Mouse (Mus musculus) hindlimb bud, embryonic 11.5 days (tissue): ENCODE measurements around the gene Smc1a.
"Not testable (repeated sequence)": the region's sequence is repeated elsewhere in the genome, so short reads cannot be mapped to it uniquely, and the experiment has no call there.

Experiments used
- DNase-seq: peaks from one replicate; pipeline ENCODE4 v3.0.0-alpha.2; 2012; ENCODE audit warnings: low read depth, low spot score; ENCODE audit errors: extremely low spot score

Smc1a gene

GRCm38 (mm10) chrX:152016151-152017145, at the start of gene Smc1a, which contains the start of gene Ribc1:
Gene Smc1a, plus strand, starts transcription at chrX:152016428.
Gene Ribc1, minus strand, starts transcription at chrX:152016295.
- peak; percentile 72 for DNase-seq

DNA sequence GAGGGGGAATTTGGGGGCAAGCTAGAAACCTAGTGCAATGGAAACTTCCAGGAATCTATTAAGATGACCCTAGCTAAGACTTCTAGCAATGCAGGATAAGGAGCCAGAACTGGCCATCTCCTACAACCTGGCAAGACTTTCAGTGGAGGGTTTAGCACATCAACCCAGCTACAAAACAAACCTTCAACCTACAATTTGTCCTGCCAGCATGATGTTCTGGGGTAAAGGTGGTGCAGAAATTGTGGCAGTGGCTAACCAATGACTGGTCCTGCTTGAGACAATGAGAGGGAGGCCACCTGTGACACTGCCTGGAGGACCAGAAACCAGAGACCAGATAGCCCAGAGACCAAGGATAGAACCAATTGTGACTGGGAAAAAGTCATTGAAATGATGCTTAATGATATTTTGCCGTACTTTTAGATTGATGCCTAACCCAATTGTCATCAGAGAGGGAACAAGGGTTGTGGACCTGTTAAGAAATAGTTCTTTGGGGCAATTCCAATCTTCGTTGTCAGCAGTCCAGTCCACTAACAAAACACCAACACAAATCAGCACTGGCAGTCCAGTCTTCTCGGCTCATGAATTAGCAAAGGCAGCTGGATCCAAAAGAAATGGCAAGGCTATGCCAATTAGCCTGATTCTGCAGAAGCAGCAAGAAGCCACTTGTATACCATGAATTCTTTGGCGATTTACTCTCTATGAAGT, 17.1 kb upstream of the Smc1a start:
- DNase-seq = no peak

- no peak for DNase-seq
These were observed 15.0 kb upstream of the Smc1a start for GRCm38 (mm10) chrX:152001182-152001684.

DNA sequence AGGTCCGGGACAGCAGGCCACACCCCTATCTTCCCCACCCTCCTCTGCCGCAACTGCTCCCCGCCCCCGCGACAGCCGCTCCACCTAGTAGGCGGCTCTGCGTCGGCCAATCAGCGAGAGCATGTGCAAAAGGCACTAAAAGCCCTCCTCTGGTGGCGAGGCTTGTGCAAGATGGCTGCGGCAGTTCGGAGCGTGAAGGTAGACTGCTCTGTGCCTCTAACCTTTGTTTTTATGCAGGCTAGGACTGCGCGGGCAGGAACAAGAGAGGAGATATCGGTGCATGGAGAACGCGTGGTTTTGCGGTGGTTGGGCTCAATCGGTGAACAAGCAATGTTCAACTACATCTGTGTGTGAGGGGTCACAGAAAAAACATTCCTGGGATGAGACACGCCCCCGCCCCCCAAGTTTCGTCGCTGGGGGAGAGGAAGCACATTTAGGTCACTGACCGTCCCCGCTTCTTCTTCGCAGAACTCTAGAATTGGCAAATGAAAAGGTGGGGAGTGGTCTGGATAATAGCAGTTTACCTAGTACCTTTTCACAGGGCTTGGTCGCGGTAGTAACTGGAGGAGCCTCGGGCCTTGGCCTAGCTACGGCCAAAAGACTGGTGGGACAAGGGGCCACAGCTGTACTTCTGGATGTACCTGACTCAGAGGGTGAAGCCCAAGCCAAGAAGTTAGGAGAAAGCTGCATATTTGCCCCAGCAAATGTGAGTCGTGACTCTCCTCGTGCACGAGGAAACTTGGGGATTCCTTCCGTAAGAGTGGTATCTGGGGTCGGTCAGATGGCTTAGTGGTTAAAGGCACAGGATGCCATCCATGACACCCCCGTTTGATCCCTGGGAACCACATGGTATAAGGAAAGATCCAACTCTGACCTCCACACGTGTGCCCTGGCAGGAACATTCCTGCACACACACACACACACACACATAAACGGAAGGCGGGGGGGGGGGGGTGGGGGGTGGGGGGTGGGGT, 14.2 kb upstream of the Smc1a start, which contains the start of gene Hsd17b10:
Gene Hsd17b10, plus strand, starts transcription at position 109 of the 974 bp plus-strand sequence.
- DNase-seq = no peak

GRCm38 (mm10) chrX:152002865-152003264, 13.4 kb upstream of the Smc1a start:
- DNase-seq = no peak

GRCm38 (mm10) chrX:152007863-152008262, 8.4 kb upstream of the Smc1a start:
- no peak for DNase-seq

DNA sequence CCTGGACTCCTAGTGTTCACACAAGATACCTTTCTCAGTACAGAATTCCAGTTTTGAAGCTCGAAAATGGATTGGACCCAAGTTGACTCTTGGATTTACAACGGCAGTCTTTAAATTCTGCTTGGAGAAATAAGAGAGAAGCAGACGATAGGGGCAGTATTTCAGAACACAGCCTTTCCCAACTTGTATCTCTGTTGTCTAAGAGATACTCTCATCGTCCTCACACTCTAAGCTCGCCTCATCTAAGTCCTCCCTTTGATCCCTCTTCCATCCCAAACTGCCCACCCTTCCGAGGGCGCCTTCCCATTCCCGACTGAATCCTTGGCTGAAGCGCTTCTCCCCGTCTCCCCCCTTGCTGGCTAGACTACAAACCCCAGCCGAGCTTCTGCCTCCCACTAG, 477 bp upstream of the Smc1a start:
- no peak for DNase-seq

- no peak for DNase-seq
These were observed 958 bp downstream of the Smc1a start for GRCm38 (mm10) chrX:152017186-152017585.

DNA sequence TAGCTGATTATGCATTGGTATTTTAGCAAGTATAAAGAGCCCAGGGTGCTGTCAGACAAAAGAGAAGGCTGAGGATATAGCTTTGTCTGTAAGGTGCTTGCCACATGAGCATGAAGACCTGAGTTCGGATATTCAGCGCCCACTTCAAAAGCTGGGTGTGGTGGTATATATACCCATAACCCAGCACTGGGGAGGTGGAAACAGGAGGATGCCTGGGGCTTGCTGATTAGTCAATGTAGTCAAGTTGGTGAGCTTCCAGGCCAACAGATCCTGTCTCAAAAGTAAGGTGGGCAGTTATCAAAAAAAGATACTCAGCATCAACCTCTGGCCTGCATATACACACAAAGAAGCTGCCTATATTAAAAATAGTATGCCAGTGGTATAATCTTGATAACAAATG, 3.1 kb downstream of the Smc1a start:
- DNase-seq = no peak

DNA sequence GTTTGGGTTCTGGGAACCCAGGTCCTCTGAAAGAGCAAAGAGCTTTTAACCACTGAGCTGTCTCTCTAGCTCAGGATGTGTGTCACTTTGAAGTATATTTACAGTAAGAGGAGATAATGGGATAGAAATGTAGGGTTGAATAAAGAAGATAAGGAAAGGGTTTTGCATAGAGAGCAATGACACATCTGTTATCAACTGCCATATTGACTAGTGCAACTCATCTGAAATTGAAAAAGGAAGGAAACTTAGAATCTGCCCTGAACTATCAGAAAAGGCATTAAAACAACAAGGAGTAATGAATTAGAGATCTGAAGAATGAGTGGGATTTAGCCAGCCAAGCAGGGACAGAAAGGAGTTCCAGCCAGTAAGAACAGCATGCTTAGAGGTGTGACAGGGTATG, 23.6 kb downstream of the Smc1a start:
- DNase-seq = no peak

DNA sequence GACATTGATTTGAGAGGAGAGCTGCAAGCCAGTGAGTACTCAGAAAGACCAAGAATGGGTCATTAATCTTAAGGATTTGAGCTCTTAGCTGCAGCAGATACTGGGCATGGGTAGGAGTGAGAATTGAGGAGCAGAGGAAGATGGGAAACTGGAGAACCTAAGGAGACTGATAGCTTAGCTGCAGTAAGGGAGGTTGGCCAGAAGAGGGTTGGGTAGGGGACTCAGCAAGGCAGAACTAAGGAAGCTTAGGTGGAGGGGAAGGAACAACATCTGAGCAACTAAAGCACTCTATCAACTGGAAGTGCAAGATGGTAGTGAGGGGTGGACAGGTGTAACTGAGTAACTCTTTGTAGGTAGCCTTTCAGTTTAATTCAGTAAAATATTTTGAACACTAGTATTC, 31.0 kb downstream of the Smc1a start:
- DNase-seq = no peak

GRCm38 (mm10) chrX:152052546-152052945, 36.3 kb downstream of the Smc1a start:
- DNase-seq = no peak

DNA sequence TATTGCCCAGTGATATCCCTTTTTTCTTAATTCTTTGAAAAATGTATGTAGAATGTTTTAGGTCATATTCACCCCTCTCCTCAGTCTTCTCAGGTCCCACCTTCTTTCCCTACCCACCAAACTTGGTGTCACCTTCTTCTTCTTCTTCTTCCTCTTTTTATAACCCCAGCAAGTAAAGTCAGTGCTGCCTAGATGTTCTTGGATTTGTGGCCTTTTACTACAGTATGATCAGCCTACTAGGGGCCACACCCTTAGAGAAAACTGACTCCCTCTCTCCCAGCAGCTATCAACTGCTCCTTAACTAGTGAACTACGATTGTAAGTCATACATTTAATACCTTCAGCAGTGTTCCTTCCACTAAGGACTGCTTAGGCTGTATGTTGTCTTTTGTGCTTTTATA, 37.9 kb downstream of the Smc1a start:
- no peak for DNase-seq

DNA sequence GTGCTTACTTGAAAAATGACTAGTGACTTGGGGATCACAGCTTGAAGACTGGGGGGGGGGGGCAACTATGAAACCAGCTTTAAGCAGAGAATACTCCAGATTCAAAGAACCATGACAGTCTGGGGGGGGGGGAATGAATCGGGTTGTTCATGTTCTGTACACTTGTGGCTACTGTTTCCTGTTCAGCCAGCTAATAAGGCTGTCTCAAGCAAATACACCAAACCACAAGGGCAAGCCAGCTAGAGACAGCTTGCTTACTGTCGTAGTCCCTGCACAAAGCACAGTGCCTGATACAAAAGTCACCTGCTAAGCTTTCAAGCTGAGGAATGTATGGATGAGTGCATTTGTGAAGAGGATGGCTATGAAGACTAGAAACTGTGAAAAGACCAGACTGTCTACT, 49.4 kb downstream of the Smc1a start:
- no peak for DNase-seq

- no peak for DNase-seq
These were observed 51.6 kb downstream of the Smc1a start for GRCm38 (mm10) chrX:152067789-152068188.

DNA sequence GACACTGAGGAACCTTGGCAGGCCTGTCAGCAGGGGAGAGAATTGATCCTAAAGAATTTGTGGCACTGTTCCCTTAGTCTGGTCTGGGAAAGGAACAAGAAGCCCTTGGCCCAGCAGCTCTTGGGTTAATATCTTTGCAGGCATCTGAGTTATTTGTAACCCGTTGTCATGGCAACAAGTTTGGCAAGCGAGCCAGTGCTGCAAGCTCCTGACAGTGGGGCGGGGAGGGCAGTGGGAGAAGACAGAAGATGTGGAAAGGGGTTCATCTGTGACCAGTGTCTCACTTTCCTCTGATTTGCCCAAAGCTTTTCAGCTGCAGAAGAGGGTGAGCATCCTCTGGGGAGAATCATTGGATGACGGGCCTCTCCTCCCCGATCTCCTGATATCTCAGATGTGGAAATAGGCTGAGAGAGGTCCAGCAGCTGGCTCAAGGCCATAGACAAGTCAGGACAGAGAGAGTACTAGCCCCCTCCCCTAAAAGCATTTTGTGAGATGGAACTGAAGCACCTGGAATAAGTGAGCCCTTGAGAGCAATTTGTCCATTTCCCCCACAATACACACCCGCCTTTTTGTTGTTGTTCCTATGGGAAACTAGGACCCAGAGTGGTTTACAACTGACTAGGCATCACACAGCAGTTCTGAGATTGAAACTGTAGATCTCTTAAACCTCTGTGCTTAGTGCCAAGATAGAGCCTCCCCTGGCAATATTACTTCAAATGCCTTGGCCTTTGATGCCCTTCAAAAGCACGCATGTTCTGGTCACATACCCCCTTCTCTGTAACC, 73.8 kb downstream of the Smc1a start:
- DNase-seq = not testable (repeated sequence)

DNA sequence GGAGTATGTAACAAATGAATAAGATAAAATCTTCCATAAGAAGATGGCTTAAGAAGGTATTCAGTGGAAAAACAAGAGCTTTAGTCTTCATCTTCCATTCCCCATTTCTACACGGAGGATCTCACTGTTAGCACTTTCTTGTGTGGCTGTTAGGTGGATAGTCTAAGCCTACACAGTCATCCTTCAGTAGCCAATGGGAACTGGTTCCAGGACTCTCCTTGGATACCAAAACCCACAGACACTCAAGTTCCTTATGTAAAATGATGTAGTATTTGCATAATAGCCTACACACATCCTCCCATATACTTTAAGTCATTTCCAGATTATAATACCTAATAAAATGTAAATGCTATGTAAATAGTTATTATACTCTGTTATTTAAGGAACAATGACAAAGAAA, 81.3 kb downstream of the Smc1a start:
- no peak for DNase-seq
